Mouse (Mus musculus) liver, embryonic 14.5 days (tissue): ENCODE measurements around the gene Gxylt2.

Experiments
- CTCF ChIP-seq: IDR thresholded peaks from 2 replicates; pipeline ENCODE4 v1.5.1; 2016; ENCODE audit warnings: antibody characterized with exemption, low read depth, control low read depth
- EP300 ChIP-seq: IDR thresholded peaks from 2 replicates; pipeline ENCODE4 v1.6.1; 2016; ENCODE audit warnings: antibody characterized with exemption, low read depth

DNA sequence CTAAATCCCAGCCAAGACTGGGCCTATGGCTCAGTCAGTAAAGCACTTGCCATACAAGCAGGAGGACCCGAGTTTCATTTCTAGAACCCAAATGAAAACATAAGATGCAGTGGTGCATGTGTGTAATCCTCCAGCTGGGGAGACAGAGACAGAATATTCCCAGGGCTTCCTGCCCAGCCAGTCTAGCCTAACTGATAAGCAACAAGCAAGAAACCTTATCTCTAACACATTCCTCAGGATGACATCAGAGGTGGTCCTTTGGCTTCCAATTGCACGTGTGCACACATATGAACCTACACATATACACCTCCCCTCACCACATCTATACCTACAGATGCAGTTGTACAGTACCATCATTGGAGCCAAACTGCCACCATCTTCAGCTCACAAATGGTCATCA lies 35.7 kb upstream of the Gxylt2 start:
- TF ChIP-seq CTCF (no peak), EP300 (no peak)
